Mouse (Mus musculus) liver, postnatal 0 days (tissue): Measurements from ENCODE around the gene Dbn1.

Experiments used
- CTCF ChIP-seq: sonication (generic); IDR thresholded peaks from 2 replicates; pipeline ENCODE4 v1.5.1; 2016; ENCODE audit warnings: antibody characterized with exemption, low read depth
- EP300 ChIP-seq: IDR thresholded peaks from 2 replicates; pipeline ENCODE4 v1.6.1; 2016; ENCODE audit warnings: antibody characterized with exemption, low read depth, mild to moderate bottlenecking

GRCm38 (mm10) chr13:55451296-55451695 lies 36.6 kb downstream of the Dbn1 start:
- no peak for TF ChIP-seq EP300
- TF ChIP-seq CTCF: no peak
